Mouse (Mus musculus) kidney, adult 2 months (tissue): ENCODE data around the gene Rcl1. TPM values are rescaled to one million over a fixed set of nuclear protein-coding genes. Genes with fewer than 3 reads are reported as not detected.

ENCODE experiments used
- DNase-seq: peaks from one replicate; pipeline ENCODE4 v3.0.0; 2021
- H3K27ac ChIP-seq: fragments of 200-500 bp; 2 replicates; pipeline ENCODE4 v1.5.1; 2012; ENCODE audit warnings: low read depth, low read length, control low read depth, inconsistent platforms; ENCODE audit not compliant: insufficient read depth
- H3K27me3 ChIP-seq: fragments of 200-500 bp; replicated peaks from 2 replicates; pipeline ENCODE4 v1.6.1; 2012; ENCODE audit warnings: mild to moderate bottlenecking, moderate library complexity, low read length, inconsistent platforms; ENCODE audit not compliant: control insufficient read depth, insufficient read depth
- H3K36me3 ChIP-seq: fragments of 200-500 bp; 2 replicates; pipeline ENCODE4 v1.6.1; 2012; ENCODE audit warnings: mild to moderate bottlenecking, moderate library complexity, low read length, inconsistent platforms; ENCODE audit not compliant: control insufficient read depth, insufficient read depth
- H3K4me1 ChIP-seq: fragments of 200-500 bp; 2 replicates; pipeline ENCODE4 v1.6.1; 2011; ENCODE audit warnings: low read length; ENCODE audit not compliant: control insufficient read depth, insufficient read depth
- H3K4me3 ChIP-seq: fragments of 200-500 bp; 2 replicates; pipeline ENCODE4 v1.5.1; 2011; ENCODE audit warnings: mild to moderate bottlenecking, low read depth, low read length, control low read depth; ENCODE audit not compliant: insufficient read depth
- CTCF ChIP-seq: fragments of 200-500 bp; conservative IDR thresholded peaks from 2 replicates; pipeline ENCODE4 v1.5.1; 2011; ENCODE audit warnings: low read depth, mild to moderate bottlenecking, control low read depth, low read length, moderate library complexity, mixed read lengths; ENCODE audit not compliant: insufficient read depth, insufficient read length
- POLR2A ChIP-seq: fragments of 200-500 bp; IDR thresholded peaks from one replicate; pipeline ENCODE4 v1.6.1; 2011; ENCODE audit warnings: low read depth, low read length, control low read depth
- WGBS: fragments of 180-500 bp; shearing (Covaris S2); methylation state at CpG from one replicate; pipeline ENCODE4 v1.1.7; 2018; 5-methylcytosine and 5-hydroxymethylcytosine counted together
- polyA plus RNA-seq: library from polyadenylated mRNA; depleted of rRNA; stranded (reverse); fragments of >200 nt; gene quantifications from 2 replicates; pipeline ENCODE4 v1.2.3, GENCODE M21; 2012; rRNA removed

The Rcl1 gene
- polyA plus RNA-seq, 1 experiment = 17.6 TPM

- 83% methylated on average over 7 of the region's 7 CpGs for WGBS
- no peaks in the 10 kb centered on the region for H3K36me3 ChIP-seq
Observed at GRCm38 (mm10) chr19:29164528-29165166, 63.5 kb downstream of the Rcl1 start.

GRCm38 (mm10) chr19:29167938-29168337 is 66.8 kb downstream of the Rcl1 start:
- Histone ChIP-seq H3K36me3 (no peaks in the 10 kb centered on the region), H3K4me3 (no peak overlapping the region), H3K27me3 (no peaks in the 10 kb centered on the region), H3K4me1 (no peaks in the 10 kb centered on the region), H3K27ac (no peak overlapping the region)
- DNase-seq = no peak
- TF ChIP-seq CTCF (no peak), POLR2A (no peak)
- WGBS = 90% methylated on average over 6 of the region's 6 CpGs

More at GRCm38 (mm10) chr19:29164528-29165166, 63.5 kb downstream of the Rcl1 start:
- Histone ChIP-seq H3K4me1 (no peaks in the 10 kb centered on the region), H3K4me3 (no peak overlapping the region), H3K27ac (no peak overlapping the region), H3K27me3 (no peaks in the 10 kb centered on the region)
- TF ChIP-seq POLR2A (no peak), CTCF (no peak)
- no peak for DNase-seq

GRCm38 (mm10) chr19:29180336-29180735 is 79.2 kb downstream of the Rcl1 start:
- no peaks in the 10 kb centered on the region for H3K36me3 ChIP-seq
- 78% methylated on average over 4 of the region's 4 CpGs for WGBS
- DNase-seq = no peak
- no peak overlapping the region for H3K27ac ChIP-seq
- H3K4me1 ChIP-seq = no peaks in the 10 kb centered on the region
- TF ChIP-seq CTCF = no peak
- TF ChIP-seq POLR2A = no peak
- no peaks in the 10 kb centered on the region for H3K27me3 ChIP-seq
- H3K4me3 ChIP-seq = no peak overlapping the region

GRCm38 (mm10) chr19:29182166-29182565 is 81.0 kb downstream of the Rcl1 start:
- Histone ChIP-seq H3K27ac (no peak overlapping the region), H3K36me3 (no peaks in the 10 kb centered on the region), H3K4me3 (no peak overlapping the region), H3K27me3 (no peaks in the 10 kb centered on the region), H3K4me1 (no peaks in the 10 kb centered on the region)
- WGBS = 86% methylated on average over 5 of the region's 5 CpGs
- TF ChIP-seq CTCF (no peak), POLR2A (no peak)
- DNase-seq = no peak

- no peak overlapping the region for H3K27ac ChIP-seq
- WGBS = 61% methylated on average over 7 of the region's 7 CpGs
Observed at GRCm38 (mm10) chr19:29185122-29185521, 83.9 kb downstream of the Rcl1 start.

GRCm38 (mm10) chr19:29185552-29186232 is 84.5 kb downstream of the Rcl1 start:
- WGBS = 64% methylated on average over 9 of the region's 9 CpGs
- no peak overlapping the region for H3K4me3 ChIP-seq
- TF ChIP-seq CTCF = no peak
- no peak for TF ChIP-seq POLR2A
- DNase-seq = no peak
- H3K36me3 ChIP-seq = no peaks in the 10 kb centered on the region
- H3K27me3 ChIP-seq = no peaks in the 10 kb centered on the region
- no peaks in the 10 kb centered on the region for H3K4me1 ChIP-seq
- no peak overlapping the region for H3K27ac ChIP-seq

More at GRCm38 (mm10) chr19:29185122-29185521, 83.9 kb downstream of the Rcl1 start:
- TF ChIP-seq CTCF (no peak), POLR2A (no peak)
- no peaks in the 10 kb centered on the region for H3K36me3 ChIP-seq
- H3K4me3 ChIP-seq = no peak overlapping the region
- no peak for DNase-seq
- no peaks in the 10 kb centered on the region for H3K4me1 ChIP-seq
- no peaks in the 10 kb centered on the region for H3K27me3 ChIP-seq

- 91% methylated on average over 2 of the region's 2 CpGs for WGBS
- TF ChIP-seq CTCF (no peak), POLR2A (no peak)
- DNase-seq = no peak
- H3K36me3 ChIP-seq = no peaks in the 10 kb centered on the region
- H3K27me3 ChIP-seq = no peaks in the 10 kb centered on the region
- no peak overlapping the region for H3K4me3 ChIP-seq
- H3K27ac ChIP-seq = no peak overlapping the region
- H3K4me1 ChIP-seq = no peaks in the 10 kb centered on the region
Observed at GRCm38 (mm10) chr19:29188879-29189278, 87.7 kb downstream of the Rcl1 start.

Other genes starting within 250 kb of the Rcl1 start
- 14.2 and 14.8 TPM in 2 replicates for gene Plpp6, start 137.4 kb upstream of the Rcl1 start, polyA plus RNA-seq
- gene 4430402I18Rik, start 133.6 kb upstream of the Rcl1 start, polyA plus RNA-seq = 8.1 and 9.0 TPM in 2 replicates
- 13.5 and 15.6 TPM in 2 replicates for gene Cdc37l1, start 111.0 kb upstream of the Rcl1 start, polyA plus RNA-seq
- 155 and 160 TPM in 2 replicates for gene Ak3, start 53.4 kb upstream of the Rcl1 start, polyA plus RNA-seq
- gene Jak2, start 150.5 kb downstream of the Rcl1 start, polyA plus RNA-seq = 6.5 and 7.0 TPM in 2 replicates
- 2.6 and 3.1 TPM in 2 replicates for gene Insl6, start 224.0 kb downstream of the Rcl1 start, polyA plus RNA-seq
- 0.11 TPM in 1 of 2 replicates, not detected in the other for gene Rln1, start 233.3 kb downstream of the Rcl1 start, polyA plus RNA-seq